ENCODE assay signal across 9 mouse cellular contexts in the genomic region with DNA sequence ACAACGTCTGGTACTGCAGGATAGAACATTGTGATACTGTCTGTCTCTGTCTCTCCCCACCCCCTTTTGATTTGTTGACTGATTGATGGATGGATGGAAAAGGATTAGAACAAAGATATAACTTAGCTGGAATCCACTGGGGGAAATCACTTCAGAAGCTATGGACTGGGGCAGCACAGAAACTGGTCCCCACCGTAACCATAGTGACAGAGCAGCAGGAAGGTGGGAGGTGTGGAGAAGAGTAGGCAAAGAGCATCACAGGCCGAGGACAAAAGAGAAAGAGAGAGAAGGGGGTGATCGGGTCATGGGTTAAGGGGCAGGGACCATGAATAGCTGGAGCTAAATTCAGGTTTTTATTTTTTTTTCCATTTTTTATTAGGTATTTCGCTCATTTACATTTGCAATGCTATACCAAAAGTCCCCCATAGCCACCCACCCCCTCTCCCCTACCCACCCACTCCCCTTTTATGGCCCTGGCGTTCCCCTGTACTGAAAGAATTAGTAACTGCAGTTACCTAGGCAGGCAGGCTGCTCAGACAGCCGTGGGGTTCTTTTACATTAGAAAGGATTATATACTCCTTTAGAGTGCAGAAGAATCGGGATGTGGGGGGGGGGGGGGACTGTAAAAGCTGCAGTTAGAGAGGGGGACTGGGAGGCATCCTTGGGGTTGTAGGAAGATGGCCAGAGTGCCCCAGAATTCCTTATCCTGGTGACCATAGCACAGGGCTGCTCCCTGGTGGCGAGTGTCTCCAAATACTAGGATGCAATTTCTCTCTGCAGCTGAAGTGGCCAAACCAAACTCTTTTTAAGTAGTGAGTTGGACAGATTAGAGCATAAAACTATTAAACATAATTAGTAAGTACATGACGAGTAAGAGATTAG.
DNase-seq lines count a peak whose midpoint lies in the region; ATAC-seq and TF ChIP-seq lines count a peak whose summit lies in the region.
"Had no signal": no experiment of that assay in that cellular context is flagged by ENCODE, and none has a peak within 500 bp of the region (broad histone marks: within the 10 kb centered on the region; RNA-seq: fewer than 3 reads in every experiment).

No protein-coding gene starts in this region.

- peak in 1 of 2 experiments; percentile 42; a peak in 2 of 4 replicates for TF ChIP-seq CTCF in CH12.LX (conservative IDR thresholded peaks at IDR 0.05 in 1 of 2, IDR thresholded peaks at IDR 0.05 in 1 of 2; ENCODE audit: low read depth in 2 of 2, low read length in 2 of 2)
- no peak for TF ChIP-seq CTCF in lung, adult 2 months (IDR thresholded peaks at IDR 0.05; ENCODE audit: insufficient read depth, low read length)

- in situ Hi-C loops in CH12.LX (cut with MboI; ENCODE audit: low pct_ligation_motif_present, low pct_unique_long_range_greater_than_20kb, low sequenced_read_pairs) = no loop called here

- ATAC-seq in heart, embryonic 12.5 days (ENCODE audit: insufficient number of reproducible peaks, low FRiP score) = no peak
- peak; percentile 70; the same call in 1 of the 2 replicates for ATAC-seq in neural tube, embryonic 15.5 days (ENCODE audit: low FRiP score)

- no peak overlapping the region for H3K9ac ChIP-seq in heart, embryonic 12.5 days
- no peak overlapping the region for H3K9ac ChIP-seq in CH12.LX (ENCODE audit: insufficient read depth, low read depth)
- no peak overlapping the region for H3K9ac ChIP-seq in neural tube, embryonic 15.5 days (replicated peaks)
- H3K9ac ChIP-seq: liver, embryonic 13.5 days had no signal

- no peak for TF ChIP-seq POLR2A in CH12.LX (IDR thresholded peaks at IDR 0.05; ENCODE audit: low read depth, low read length)
- no peak for TF ChIP-seq POLR2A in lung, adult 2 months (IDR thresholded peaks at IDR 0.05; ENCODE audit: borderline replicate concordance, extremely low read depth, low read depth, low read length)

- peak; percentile 36 for TF ChIP-seq RAD21 in CH12.LX (IDR thresholded peaks at IDR 0.05; ENCODE audit: low read depth, low read length)

- DNase-seq in heart, embryonic 10.5 days (ENCODE audit: low spot score) = peak; percentile 53
- no peak for DNase-seq in CH12.LX (ENCODE audit: extremely low read depth)
- peak; percentile 47 for DNase-seq in cerebellum, adult 8-10 months
- peak; percentile 5 for DNase-seq in forelimb bud, embryonic 11.5 days (ENCODE audit: low read depth, low spot score)
- no peak for DNase-seq in ovary, adult 18-20 months (ENCODE audit: low spot score)
- DNase-seq in lung, adult 2 months = no peak
- DNase-seq: liver, embryonic 13.5 days had no signal

- TF ChIP-seq EP300 in CH12.LX (IDR thresholded peaks at IDR 0.05; ENCODE audit: low read length) = no peak

- no peaks in the 10 kb centered on the region for H3K27me3 ChIP-seq in heart, embryonic 10.5 days (ENCODE audit: insufficient read depth, poor library complexity, severe bottlenecking)
- H3K27me3 ChIP-seq in heart, embryonic 12.5 days (replicated peaks) = no peaks in the 10 kb centered on the region
- H3K27me3 ChIP-seq in CH12.LX (replicated peaks) = no peaks in the 10 kb centered on the region
- no peaks in the 10 kb centered on the region for H3K27me3 ChIP-seq in neural tube, embryonic 15.5 days (replicated peaks)
- H3K27me3 ChIP-seq: liver, embryonic 13.5 days had no signal

- no peak overlapping the region for H3K4me2 ChIP-seq in heart, embryonic 12.5 days
- H3K4me2 ChIP-seq in CH12.LX (ENCODE audit: insufficient read depth, low read depth, poor library complexity, severe bottlenecking) = no peak overlapping the region
- H3K4me2 ChIP-seq in neural tube, embryonic 15.5 days = no peak overlapping the region
- H3K4me2 ChIP-seq: liver, embryonic 13.5 days had no signal

- H3K79me2 ChIP-seq in CH12.LX (replicated peaks; ENCODE audit: control insufficient read depth, extremely low read depth, insufficient read depth, poor library complexity, severe bottlenecking) = no peaks in the 10 kb centered on the region

- H3K27ac ChIP-seq in heart, embryonic 10.5 days = no peak overlapping the region
- H3K27ac ChIP-seq in heart, embryonic 12.5 days (ENCODE audit: poor library complexity, severe bottlenecking) = no peak overlapping the region
- H3K27ac ChIP-seq in CH12.LX (ENCODE audit: insufficient read depth, low read depth) = no peak overlapping the region
- H3K27ac ChIP-seq in neural tube, embryonic 15.5 days (replicated peaks) = no peak overlapping the region
- H3K27ac ChIP-seq: liver, embryonic 13.5 days had no signal

- H3K4me1 ChIP-seq in heart, embryonic 10.5 days = no peaks in the 10 kb centered on the region
- H3K4me1 ChIP-seq in heart, embryonic 12.5 days (replicated peaks) = no peaks in the 10 kb centered on the region
- peaks cover 0 to 15% of the 10 kb centered on the region in 2 experiments; a peak in 2 of 4 replicates for H3K4me1 ChIP-seq in CH12.LX (ENCODE audit: control insufficient read depth in 1 of 2, insufficient read depth in 2 of 2)
- peaks cover 6% of the 10 kb centered on the region for H3K4me1 ChIP-seq in neural tube, embryonic 15.5 days
- H3K4me1 ChIP-seq in lung, adult 2 months (ENCODE audit: control insufficient read depth, insufficient read depth, low read length) = no peaks in the 10 kb centered on the region
- H3K4me1 ChIP-seq: liver, embryonic 13.5 days had no signal

- H3K4me3 ChIP-seq in heart, embryonic 10.5 days = no peak overlapping the region
- H3K4me3 ChIP-seq in heart, embryonic 12.5 days = no peak overlapping the region
- no peak overlapping the region for H3K4me3 ChIP-seq in CH12.LX (replicated peaks in 1 of 3; ENCODE audit: low read depth in 2 of 3, low read length in 2 of 3, poor library complexity in 1 of 3)
- H3K4me3 ChIP-seq in neural tube, embryonic 15.5 days (replicated peaks) = no peak overlapping the region
- no peak overlapping the region for H3K4me3 ChIP-seq in lung, adult 2 months (replicated peaks; ENCODE audit: extremely low read depth, low read depth, low read length)
- H3K4me3 ChIP-seq: liver, embryonic 13.5 days had no signal

- H3K36me3 ChIP-seq in heart, embryonic 10.5 days = no peaks in the 10 kb centered on the region
- no peaks in the 10 kb centered on the region for H3K36me3 ChIP-seq in heart, embryonic 12.5 days
- H3K36me3 ChIP-seq in CH12.LX (replicated peaks in 1 of 2; ENCODE audit: control insufficient read depth in 1 of 2, insufficient read depth in 1 of 2, low read length in 1 of 2) = no peaks in the 10 kb centered on the region
- H3K36me3 ChIP-seq in neural tube, embryonic 15.5 days = no peaks in the 10 kb centered on the region
- H3K36me3 ChIP-seq: liver, embryonic 13.5 days had no signal

- no peaks in the 10 kb centered on the region for H3K9me3 ChIP-seq in heart, embryonic 10.5 days
- no peaks in the 10 kb centered on the region for H3K9me3 ChIP-seq in heart, embryonic 12.5 days (replicated peaks)
- H3K9me3 ChIP-seq in CH12.LX (replicated peaks; ENCODE audit: low read length) = peaks cover 4% of the 10 kb centered on the region
- H3K9me3 ChIP-seq in neural tube, embryonic 15.5 days (replicated peaks) = no peaks in the 10 kb centered on the region
- H3K9me3 ChIP-seq: liver, embryonic 13.5 days had no signal

- WGBS in heart, embryonic 10.5 days = 56% methylated on average over 10 of the region's 10 CpGs
- WGBS in heart, embryonic 12.5 days = 43% methylated on average over 10 of the region's 10 CpGs
- 17% methylated on average over 10 of the region's 10 CpGs for WGBS in neural tube, embryonic 15.5 days
- 49% methylated on average over 10 of the region's 10 CpGs for WGBS in lung, adult 2 months

- dilution Hi-C loops in CH12.LX (cut with MboI; ENCODE audit: extremely low pct_ligation_motif_present, extremely low pct_unique_long_range_greater_than_20kb, low sequenced_read_pairs) = no loop called here

TF ChIP-seq in CH12.LX, 34 proteins besides CTCF, POLR2A, EP300 and RAD21:
- peak; percentile 30; the same call in 1 of the 2 replicates for TF ChIP-seq SMC3 (IDR thresholded peaks at IDR 0.05; ENCODE audit: low read depth, low read length)
- TF ChIP-seq MAZ (IDR thresholded peaks at IDR 0.05; ENCODE audit: low read depth, low read length) = no peak
TF ChIP-seq in CH12.LX: peak in this region for 1.

Comparison
In these comparisons a context has a peak if more than half of its experiments do, and no peak if none do; other contexts are left out.
1. DNase-seq: peak in heart, embryonic 10.5 days (single experiment), cerebellum, adult 8-10 months (single experiment) and forelimb bud, embryonic 11.5 days (single experiment); none in CH12.LX (single experiment), ovary, adult 18-20 months (single experiment) and lung, adult 2 months (single experiment).